Mouse (Mus musculus) cerebellum, postnatal 4 days (tissue): ENCODE data around the gene Greb1.
"Not testable (repeated sequence)": the region's sequence is repeated elsewhere in the genome, so short reads cannot be mapped to it uniquely, and the experiment has no call there.

Experiments used
- DNase-seq, 2 experiments: peaks; one replicate each; pipeline ENCODE4 v3.0.0; 2022; ENCODE audit warnings: low spot score in 2 of 2, mixed read lengths in 1 of 2

The Greb1 gene

DNA sequence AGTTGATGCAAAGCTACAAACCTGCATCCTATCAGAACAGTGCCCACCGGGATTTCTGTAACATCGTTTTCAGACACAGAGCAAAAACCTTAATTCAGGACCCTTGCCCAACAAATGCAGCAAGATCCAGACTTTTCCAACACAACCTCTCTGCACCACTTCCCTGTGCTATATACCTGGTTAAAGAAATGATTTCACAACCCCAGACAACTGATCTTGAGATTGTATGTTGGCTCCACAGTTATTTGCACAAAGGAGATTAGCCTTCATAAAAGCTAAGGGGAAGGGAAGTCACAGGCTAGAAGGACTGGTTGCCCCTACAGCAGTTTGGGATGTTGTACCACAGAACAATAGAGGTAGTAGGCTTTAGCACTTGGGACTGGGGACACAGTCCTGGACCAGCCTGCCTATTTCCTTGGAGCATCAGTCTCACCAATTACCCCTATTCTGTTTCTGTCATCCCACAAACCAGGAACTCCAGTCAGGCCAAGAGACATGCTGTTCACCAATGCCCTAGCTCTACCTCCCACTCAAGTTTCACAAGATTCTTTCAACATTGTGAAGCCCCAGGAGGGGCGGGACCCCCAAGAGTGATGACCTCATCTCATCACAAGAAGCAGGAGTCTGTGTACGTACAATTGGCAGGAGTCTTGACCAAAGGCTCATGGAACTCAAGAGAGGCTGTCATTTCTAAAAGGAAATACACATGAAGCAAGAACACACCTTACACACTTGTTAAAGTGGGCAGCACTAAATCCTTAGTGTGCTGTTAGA, 36.9 kb downstream of the Greb1 start:
- no peak for DNase-seq

DNA sequence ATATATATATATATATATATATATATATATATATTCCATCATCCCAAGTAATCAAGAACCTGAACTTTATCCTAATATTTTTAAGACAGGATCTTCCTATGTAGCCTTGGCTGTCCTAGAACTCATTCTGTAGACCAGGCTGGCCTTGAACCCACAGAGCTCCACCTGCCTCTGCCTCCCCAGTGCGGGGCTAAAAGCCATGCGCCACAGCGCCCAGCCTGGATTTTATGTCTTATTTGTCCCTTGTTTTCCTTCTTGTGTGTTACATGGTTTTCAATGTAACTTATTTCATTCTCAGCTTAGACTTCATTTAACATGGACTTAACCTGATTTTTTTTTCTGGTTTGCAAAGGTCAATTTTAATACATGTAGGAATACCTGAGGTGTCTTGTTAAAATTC, 39.2 kb downstream of the Greb1 start:
- no peak for DNase-seq

- no peak for DNase-seq
Measured at GRCm38 (mm10) chr12:16760246-16760645, 40.4 kb downstream of the Greb1 start.

DNA sequence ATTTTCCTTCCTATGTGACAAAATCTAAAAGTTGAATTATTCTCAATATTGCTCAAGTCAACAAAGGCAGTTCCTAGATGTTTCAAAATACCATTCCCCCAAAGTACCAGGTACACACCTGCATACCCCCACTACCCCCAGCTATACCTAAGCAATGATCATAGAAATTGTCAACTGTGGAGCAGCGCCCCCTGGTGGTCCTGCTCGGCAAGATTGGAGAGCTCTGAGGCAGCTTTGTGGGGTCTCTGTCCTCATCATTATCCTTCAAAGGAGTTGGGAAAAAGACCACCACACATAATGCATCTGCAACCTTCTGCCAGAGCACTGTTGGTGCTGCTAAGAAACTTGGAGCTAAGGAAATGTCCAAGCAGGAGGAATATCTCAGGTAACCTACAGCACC, 46.4 kb downstream of the Greb1 start:
- DNase-seq, result peak; percentile 49 to 59

- no peak for DNase-seq
Measured at GRCm38 (mm10) chr12:16753555-16753954, 47.1 kb downstream of the Greb1 start.

- no peak for DNase-seq
Measured at GRCm38 (mm10) chr12:16753110-16753509, 47.6 kb downstream of the Greb1 start.

- no peak for DNase-seq
Measured at GRCm38 (mm10) chr12:16752236-16752840, 48.3 kb downstream of the Greb1 start.

GRCm38 (mm10) chr12:16751609-16752008, 49.1 kb downstream of the Greb1 start:
- DNase-seq, result no peak

GRCm38 (mm10) chr12:16740059-16740458, 60.6 kb downstream of the Greb1 start:
- no peak for DNase-seq

- no peak for DNase-seq
Measured at GRCm38 (mm10) chr12:16737266-16737665, 63.4 kb downstream of the Greb1 start.

DNA sequence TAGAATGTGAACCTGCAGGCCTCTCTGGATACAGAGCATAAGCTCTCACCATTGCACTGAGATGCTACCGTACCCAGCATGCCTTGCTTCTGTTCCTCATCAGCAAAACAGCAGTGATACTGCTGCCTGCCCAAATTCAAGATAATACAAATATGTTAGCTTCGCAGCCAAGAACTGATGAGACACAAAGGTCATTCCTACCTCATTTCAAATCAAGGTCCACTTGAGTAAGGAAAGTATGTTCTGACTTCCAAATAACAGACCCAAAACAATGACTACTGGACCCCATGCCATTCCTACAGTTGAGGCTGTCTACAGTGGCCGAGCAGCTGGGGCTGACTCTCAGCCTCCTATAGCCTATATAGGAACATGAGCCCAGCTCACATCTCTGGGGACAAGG, 66.0 kb downstream of the Greb1 start:
- no peak for DNase-seq

DNA sequence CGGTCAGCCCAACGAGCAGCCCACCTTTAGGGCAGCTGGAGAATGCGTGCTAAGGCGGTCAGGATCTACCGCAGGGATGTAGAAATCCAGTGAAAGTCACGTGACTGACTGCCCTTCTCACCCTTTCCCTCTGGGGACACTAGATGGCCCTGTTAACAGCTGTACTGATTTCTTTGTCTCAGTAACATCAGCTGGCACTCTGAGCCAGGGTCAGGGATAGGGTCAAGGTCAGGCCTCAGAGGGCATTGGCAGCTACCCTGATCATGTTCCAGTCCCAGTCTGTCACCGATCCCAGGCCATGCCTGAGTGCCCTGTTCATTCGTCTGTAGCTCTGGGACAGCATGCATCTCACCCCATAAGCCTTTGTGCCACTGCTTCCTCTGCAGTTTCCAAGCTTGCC, 66.7 kb downstream of the Greb1 start:
- no peak for DNase-seq

DNA sequence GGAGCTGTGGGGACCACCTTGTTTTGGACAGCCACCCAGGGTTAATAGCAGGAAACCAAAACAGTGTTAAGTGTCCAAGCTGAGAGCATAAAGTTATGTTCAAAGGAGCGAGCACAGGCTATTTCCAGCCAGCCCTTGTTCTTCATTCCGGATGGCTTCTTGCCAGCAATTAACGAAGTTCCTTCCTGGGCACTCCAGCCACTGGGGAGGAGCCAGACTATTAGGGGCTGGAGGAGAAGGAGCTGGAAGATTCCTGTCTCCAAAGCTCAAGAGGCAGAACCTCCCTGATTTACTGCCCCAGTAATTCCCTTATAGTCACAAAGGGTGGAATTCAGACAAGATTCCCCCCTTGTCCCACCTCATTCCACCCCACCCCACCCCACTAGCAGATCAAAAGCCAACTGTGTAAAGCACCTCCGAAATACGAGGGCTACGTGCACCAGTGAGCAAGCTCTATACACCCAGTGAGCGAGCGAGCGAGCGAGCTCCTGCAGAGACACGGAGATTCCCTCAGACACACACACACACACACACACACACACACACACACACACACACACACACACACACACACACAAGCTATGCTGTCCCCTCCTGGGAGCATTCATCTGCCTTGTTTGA, 69.5 kb downstream of the Greb1 start:
- DNase-seq, result peak in 1 of 2 experiments; percentile 10

GRCm38 (mm10) chr12:16730196-16730595, 70.5 kb downstream of the Greb1 start:
- DNase-seq, result no peak

GRCm38 (mm10) chr12:16728221-16728620, 72.5 kb downstream of the Greb1 start:
- DNase-seq, result no peak

DNA sequence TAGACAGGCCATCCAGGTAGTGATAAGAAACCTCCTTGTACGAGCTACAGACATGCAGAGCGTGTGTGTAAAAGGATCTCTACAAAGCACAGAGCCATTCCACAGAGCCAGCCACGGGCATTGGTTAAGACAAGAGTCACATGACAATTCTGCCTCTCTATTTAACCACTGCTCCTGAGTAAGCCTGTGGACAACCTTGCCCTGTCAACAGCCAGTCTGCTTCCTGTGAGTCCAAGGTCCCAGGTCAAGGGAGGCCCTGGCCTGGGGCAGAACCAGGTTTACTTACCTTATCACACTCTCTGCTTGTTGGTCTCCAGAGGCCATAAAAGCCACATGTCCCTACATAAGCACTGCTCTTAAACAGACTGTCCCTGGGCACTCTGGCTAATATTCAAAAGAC, 74.5 kb downstream of the Greb1 start:
- no peak for DNase-seq

DNA sequence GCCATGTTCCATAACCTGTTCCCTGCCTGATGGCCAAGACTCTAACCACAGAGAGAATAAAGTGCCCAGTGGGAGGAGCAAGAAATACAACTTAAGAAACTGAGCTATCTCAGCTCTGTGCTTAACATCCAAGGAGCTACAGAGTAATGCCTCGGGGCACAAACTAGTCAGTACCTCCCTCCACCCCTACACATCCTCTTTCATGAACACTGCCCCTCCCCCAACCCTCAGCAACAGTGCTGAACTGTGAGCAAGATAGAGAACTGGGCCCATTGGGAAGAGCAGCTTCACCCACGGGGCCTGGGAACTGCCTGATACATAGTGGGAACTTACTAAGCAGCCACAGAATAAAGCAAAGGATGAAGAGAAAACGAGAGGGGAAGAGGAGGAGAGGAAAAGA, 77.1 kb downstream of the Greb1 start:
- DNase-seq, result no peak

DNA sequence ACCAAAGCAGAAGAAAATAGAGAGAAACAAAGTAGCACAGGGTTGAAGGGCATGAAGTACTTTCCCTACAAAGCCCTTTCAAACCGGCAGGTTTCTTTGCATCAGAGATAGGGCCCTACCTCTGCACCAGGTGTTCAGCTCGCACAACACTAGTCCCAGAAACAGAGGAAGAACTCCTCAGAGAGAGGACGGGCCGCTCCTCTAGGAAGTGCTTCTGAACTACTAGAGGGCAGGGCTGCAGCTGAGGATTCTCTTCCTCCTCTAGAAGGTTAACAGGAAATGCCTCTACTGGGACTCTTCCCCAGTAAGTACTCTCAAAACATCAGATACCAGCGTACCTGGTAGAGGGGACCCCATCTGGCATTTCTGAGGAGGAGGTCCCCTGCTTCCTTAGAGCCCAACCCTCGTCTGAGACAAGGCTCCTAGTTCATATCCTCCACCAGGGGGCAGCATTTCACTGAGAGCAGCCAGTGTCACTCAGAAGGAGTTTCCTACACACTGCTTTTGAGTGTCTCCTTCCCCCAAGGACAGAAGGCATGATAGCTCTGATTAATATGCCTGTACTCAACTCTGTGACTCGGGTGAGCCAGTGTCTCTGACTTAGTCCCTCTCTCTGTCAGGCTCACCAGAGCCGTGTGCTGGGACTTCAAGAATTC, 81.9 kb downstream of the Greb1 start:
- peak in 1 of 2 experiments; percentile 57 for DNase-seq

- DNase-seq, result peak; percentile 35 to 49
Measured at GRCm38 (mm10) chr12:16717653-16718052, 83.0 kb downstream of the Greb1 start.

DNA sequence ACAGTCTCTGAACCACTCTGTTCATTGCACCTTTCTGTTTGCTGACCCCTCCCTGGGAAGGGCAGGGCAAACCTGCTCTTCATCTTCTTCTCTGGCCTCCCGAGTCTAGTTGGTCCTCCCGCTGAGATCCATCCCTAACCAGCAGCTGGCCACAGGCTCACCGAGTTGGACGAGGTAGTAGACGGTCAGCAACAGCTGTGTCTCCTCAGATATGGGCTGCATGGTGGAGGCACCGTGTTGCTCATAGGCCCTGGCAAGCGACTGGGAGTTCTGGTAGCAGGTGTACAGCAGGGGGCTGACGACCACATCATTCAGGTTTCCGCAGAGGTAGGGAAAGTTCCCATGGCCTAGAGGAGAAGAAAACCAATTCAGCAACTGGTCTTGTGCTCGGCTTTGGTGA, 86.1 kb downstream of the Greb1 start:
- DNase-seq, result no peak

GRCm38 (mm10) chr12:16698691-16699090, 102.0 kb downstream of the Greb1 start:
- DNase-seq, result no peak

DNA sequence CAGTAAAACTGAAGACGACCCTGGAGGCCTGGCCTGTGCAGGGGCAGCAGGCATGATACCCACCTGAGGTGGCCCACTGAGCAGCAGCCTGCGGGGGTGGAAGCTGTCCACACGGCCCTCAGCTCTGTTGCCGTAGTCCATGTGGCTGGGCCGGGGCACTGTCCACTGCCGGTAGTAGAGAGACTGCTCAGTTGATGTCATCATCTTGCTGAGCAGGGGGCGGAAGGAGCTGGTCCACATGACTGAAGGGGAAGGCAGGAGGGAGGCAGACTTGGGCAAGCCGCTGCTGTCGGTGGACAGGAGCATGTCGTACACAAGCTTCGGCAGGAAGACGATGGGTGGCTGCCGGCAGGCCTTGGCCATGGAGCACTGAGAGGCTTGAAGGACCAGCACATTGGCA, 104.5 kb downstream of the Greb1 start:
- DNase-seq, result no peak

DNA sequence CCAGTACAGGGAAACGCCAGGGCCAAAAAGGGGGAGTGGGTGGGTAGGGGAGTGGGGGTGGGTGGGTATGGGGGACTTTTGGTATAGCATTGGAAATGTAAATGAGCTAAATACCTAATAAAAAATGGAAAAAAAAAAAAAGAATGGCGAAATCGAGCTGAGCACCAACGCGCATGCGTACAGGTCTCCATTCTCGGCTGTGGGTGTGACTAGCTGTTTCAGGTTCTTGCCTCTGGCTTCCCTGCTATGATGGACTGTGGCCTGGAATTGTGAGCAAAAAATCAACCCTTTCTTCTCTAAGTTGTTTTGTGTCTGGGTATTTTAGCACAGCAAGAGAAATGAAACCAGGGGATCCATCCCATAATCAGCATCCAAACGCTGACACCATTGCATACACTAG, 105.4 kb downstream of the Greb1 start:
- not testable (repeated sequence) for DNase-seq
